Mouse (Mus musculus) spleen, adult 12 weeks (tissue): ENCODE data around the gene Kif1b.
"Not testable (repeated sequence)": the region's sequence is repeated elsewhere in the genome, so short reads cannot be mapped to it uniquely, and the experiment has no call there.

ENCODE experiments used
- DNase-seq: peaks from one replicate; pipeline ENCODE4 v3.0.0; 2022; ENCODE audit warnings: low spot score

Kif1b gene

GRCm38 (mm10) chr4:149270541-149270940 is 37.0 kb downstream of the Kif1b start:
- DNase-seq, result no peak

GRCm38 (mm10) chr4:149269026-149269425 is 38.5 kb downstream of the Kif1b start:
- no peak for DNase-seq

- no peak for DNase-seq
Measured at GRCm38 (mm10) chr4:149264895-149265294, 42.6 kb downstream of the Kif1b start.

GRCm38 (mm10) chr4:149263218-149263617 is 44.3 kb downstream of the Kif1b start:
- no peak for DNase-seq

- DNase-seq, result no peak
Measured at GRCm38 (mm10) chr4:149261466-149261865, 46.0 kb downstream of the Kif1b start.

GRCm38 (mm10) chr4:149260911-149261310 is 46.6 kb downstream of the Kif1b start:
- no peak for DNase-seq

- no peak for DNase-seq
Measured at GRCm38 (mm10) chr4:149259391-149260094, 48.0 kb downstream of the Kif1b start.

- no peak for DNase-seq
Measured at GRCm38 (mm10) chr4:149258926-149259325, 48.6 kb downstream of the Kif1b start.

- DNase-seq, result no peak
Measured at GRCm38 (mm10) chr4:149256511-149257300, 50.8 kb downstream of the Kif1b start.

- DNase-seq, result no peak
Measured at GRCm38 (mm10) chr4:149255277-149256270, 51.9 kb downstream of the Kif1b start.

GRCm38 (mm10) chr4:149254827-149255226 is 52.7 kb downstream of the Kif1b start:
- DNase-seq, result no peak

GRCm38 (mm10) chr4:149249311-149249710 is 58.2 kb downstream of the Kif1b start:
- DNase-seq, result no peak

GRCm38 (mm10) chr4:149247772-149248171 is 59.7 kb downstream of the Kif1b start:
- no peak for DNase-seq

- DNase-seq, result no peak
Measured at GRCm38 (mm10) chr4:149247156-149247633, 60.3 kb downstream of the Kif1b start.

GRCm38 (mm10) chr4:149246578-149247155 is 60.8 kb downstream of the Kif1b start:
- no peak for DNase-seq

GRCm38 (mm10) chr4:149237011-149237410 is 70.5 kb downstream of the Kif1b start:
- no peak for DNase-seq

- no peak for DNase-seq
Measured at GRCm38 (mm10) chr4:149233938-149234337, 73.6 kb downstream of the Kif1b start.

GRCm38 (mm10) chr4:149228682-149229081 is 78.8 kb downstream of the Kif1b start:
- not testable (repeated sequence) for DNase-seq

- DNase-seq, result no peak
Measured at GRCm38 (mm10) chr4:149228256-149228655, 79.2 kb downstream of the Kif1b start.

GRCm38 (mm10) chr4:149226311-149226710 is 81.2 kb downstream of the Kif1b start:
- DNase-seq, result no peak

GRCm38 (mm10) chr4:149223453-149223852 is 84.0 kb downstream of the Kif1b start:
- no peak for DNase-seq

GRCm38 (mm10) chr4:149220481-149220880 is 87.0 kb downstream of the Kif1b start:
- no peak for DNase-seq
